Mouse (Mus musculus) hindbrain, embryonic 12.5 days (tissue): ENCODE measurements around the gene Atr. TPM values are rescaled to one million over a fixed set of nuclear protein-coding genes. Genes with fewer than 3 reads are reported as not detected.

Experiments
- ATAC-seq: fragments of 200-750 bp; cut with Nextera tagmentation; 2 replicates; pipeline ENCODE4 v1.8.0; 2017; ENCODE audit warnings: moderate TSS enrichment; ENCODE audit not compliant: low FRiP score
- H3K27ac ChIP-seq: fragments of 300-500 bp; sonication (generic); 2 replicates; pipeline ENCODE4 v1.5.1; 2016; ENCODE audit warnings: mild to moderate bottlenecking
- H3K27me3 ChIP-seq: fragments of 300-500 bp; sonication (generic); 2 replicates; pipeline ENCODE4 v1.6.1; 2016; ENCODE audit warnings: mild to moderate bottlenecking
- H3K36me3 ChIP-seq: fragments of 300-500 bp; sonication (generic); 2 replicates; pipeline ENCODE4 v1.6.1; 2016; ENCODE audit warnings: mild to moderate bottlenecking
- H3K4me1 ChIP-seq: fragments of 300-500 bp; sonication (generic); 2 replicates; pipeline ENCODE4 v1.6.1; 2016
- H3K4me2 ChIP-seq: fragments of 300-500 bp; sonication (generic); replicated peaks from 2 replicates; pipeline ENCODE4 v1.6.1; 2016; ENCODE audit warnings: mild to moderate bottlenecking
- H3K4me3 ChIP-seq: fragments of 300-500 bp; sonication (generic); 2 replicates; pipeline ENCODE4 v1.5.1; 2016; ENCODE audit warnings: mild to moderate bottlenecking
- H3K9ac ChIP-seq: fragments of 300-500 bp; sonication (generic); 2 replicates; pipeline ENCODE4 v1.6.1; 2016; ENCODE audit warnings: mild to moderate bottlenecking, moderate library complexity
- H3K9me3 ChIP-seq: fragments of 300-500 bp; sonication (generic); replicated peaks from 2 replicates; pipeline ENCODE4 v1.6.1; 2016; ENCODE audit warnings: mild to moderate bottlenecking
- WGBS: fragments of 180-500 bp; shearing (Covaris S2); methylation state at CpG from one replicate; pipeline ENCODE4 v1.1.7; 2016; 5-methylcytosine and 5-hydroxymethylcytosine counted together
- polyA plus RNA-seq: library from polyadenylated mRNA; unstranded; fragments of >200 nt; fragmentation: Nextera tagmentation; extraction: Ambion mirVana; gene quantifications from 2 replicates; pipeline ENCODE4 v1.2.1, GENCODE M21; 2016

The Atr gene
- polyA plus RNA-seq, result 23.2 and 26.0 TPM in 2 replicates

- peak within 1 kb of the TSS; percentile 79 for H3K9ac ChIP-seq
- under 1% methylated on average over 69 of the region's 69 CpGs for WGBS
- no peaks in the 10 kb centered on the region for H3K27me3 ChIP-seq
- peak within 1 kb of the TSS; percentile 91 for H3K4me2 ChIP-seq
- H3K9me3 ChIP-seq, result no peaks in the 10 kb centered on the region; the same call in 1 of the 2 replicates
- peak; percentile 91 for ATAC-seq
- H3K27ac ChIP-seq, result peak within 1 kb of the TSS; percentile 78
- no peaks in the 10 kb centered on the region for H3K36me3 ChIP-seq
- H3K4me3 ChIP-seq, result peak within 1 kb of the TSS; percentile 95
- H3K4me1 ChIP-seq, result peaks cover 5% of the 10 kb centered on the region; the same call in 1 of the 2 replicates
Measured at GRCm38 (mm10) chr9:95857414-95858026, at the start of gene Atr. Atr (plus strand) TSS chr9:95857597.

- Histone ChIP-seq H3K4me1 (0 out of 2 replicates have a peak, but pooled peaks cover 5% of the 10 kb centered on the region), H3K36me3 (no peaks in the 10 kb centered on the region), H3K9ac (no peak overlapping the region), H3K27me3 (no peaks in the 10 kb centered on the region), H3K27ac (no peak overlapping the region), H3K4me3 (no peak overlapping the region), H3K9me3 (no peaks in the 10 kb centered on the region), H3K4me2 (no peak overlapping the region)
- 75% methylated on average over 4 of the region's 4 CpGs for WGBS
- no peak for ATAC-seq
Measured at GRCm38 (mm10) chr9:95809596-95809995, 47.8 kb upstream of the Atr start.

GRCm38 (mm10) chr9:95811817-95812216 lies 45.6 kb upstream of the Atr start:
- Histone ChIP-seq H3K27ac (no peak overlapping the region), H3K4me3 (no peak overlapping the region), H3K9ac (no peak overlapping the region), H3K4me1 (0 out of 2 replicates have a peak, but pooled peaks cover 5% of the 10 kb centered on the region), H3K9me3 (no peaks in the 10 kb centered on the region), H3K36me3 (no peaks in the 10 kb centered on the region), H3K27me3 (no peaks in the 10 kb centered on the region), H3K4me2 (no peak overlapping the region)
- ATAC-seq, result no peak
- over 99% methylated on average over 4 of the region's 4 CpGs for WGBS

- 27% methylated on average over 20 of the region's 20 CpGs for WGBS
- Histone ChIP-seq H3K4me1 (0 out of 2 replicates have a peak, but pooled peaks cover 5% of the 10 kb centered on the region), H3K36me3 (no peaks in the 10 kb centered on the region), H3K9me3 (no peaks in the 10 kb centered on the region), H3K27me3 (no peaks in the 10 kb centered on the region), H3K4me3 (no peak overlapping the region), H3K4me2 (peak overlapping the region; percentile 30), H3K9ac (no peak overlapping the region), H3K27ac (peak overlapping the region; percentile 67)
- ATAC-seq, result peak; percentile 89
Measured at GRCm38 (mm10) chr9:95813721-95814531, 43.5 kb upstream of the Atr start.

- no peaks in the 10 kb centered on the region for H3K27me3 ChIP-seq
- H3K27ac ChIP-seq, result peak overlapping the region; percentile 40; the same call in 1 of the 2 replicates
- WGBS, result 75% methylated on average over 11 of the region's 11 CpGs
- no peak overlapping the region for H3K4me2 ChIP-seq
- no peak for ATAC-seq
- no peak overlapping the region for H3K4me3 ChIP-seq
- H3K9me3 ChIP-seq, result no peaks in the 10 kb centered on the region
- 0 out of 2 replicates have a peak, but pooled peaks cover 5% of the 10 kb centered on the region for H3K4me1 ChIP-seq
- no peaks in the 10 kb centered on the region for H3K36me3 ChIP-seq
- no peak overlapping the region for H3K9ac ChIP-seq
Measured at GRCm38 (mm10) chr9:95815015-95815673, 42.3 kb upstream of the Atr start.

GRCm38 (mm10) chr9:95815706-95816105 lies 41.7 kb upstream of the Atr start:
- H3K4me1 ChIP-seq, result 0 out of 2 replicates have a peak, but pooled peaks cover 5% of the 10 kb centered on the region
- H3K9ac ChIP-seq, result no peak overlapping the region
- ATAC-seq, result no peak
- H3K36me3 ChIP-seq, result no peaks in the 10 kb centered on the region
- 88% methylated on average over 4 of the region's 4 CpGs for WGBS
- no peaks in the 10 kb centered on the region for H3K9me3 ChIP-seq
- no peak overlapping the region for H3K4me2 ChIP-seq
- H3K4me3 ChIP-seq, result no peak overlapping the region
- no peak overlapping the region for H3K27ac ChIP-seq
- H3K27me3 ChIP-seq, result no peaks in the 10 kb centered on the region

GRCm38 (mm10) chr9:95822531-95822930 lies 34.9 kb upstream of the Atr start:
- no peak overlapping the region for H3K4me3 ChIP-seq
- H3K27me3 ChIP-seq, result no peaks in the 10 kb centered on the region
- H3K4me2 ChIP-seq, result no peak overlapping the region
- 86% methylated on average over 7 of the region's 7 CpGs for WGBS
- no peak overlapping the region for H3K9ac ChIP-seq
- H3K9me3 ChIP-seq, result no peaks in the 10 kb centered on the region
- ATAC-seq, result no peak
- H3K4me1 ChIP-seq, result no peaks in the 10 kb centered on the region
- no peaks in the 10 kb centered on the region for H3K36me3 ChIP-seq
- H3K27ac ChIP-seq, result no peak overlapping the region

- no peak for ATAC-seq
- WGBS, result 97% methylated on average over 5 of the region's 5 CpGs
- no peaks in the 10 kb centered on the region for H3K9me3 ChIP-seq
- H3K4me3 ChIP-seq, result no peak overlapping the region
- H3K4me1 ChIP-seq, result no peaks in the 10 kb centered on the region
- no peak overlapping the region for H3K27ac ChIP-seq
- H3K9ac ChIP-seq, result no peak overlapping the region
- H3K4me2 ChIP-seq, result no peak overlapping the region
- no peaks in the 10 kb centered on the region for H3K36me3 ChIP-seq
- H3K27me3 ChIP-seq, result no peaks in the 10 kb centered on the region
Measured at GRCm38 (mm10) chr9:95827565-95827964, 29.8 kb upstream of the Atr start.

- no peak overlapping the region for H3K27ac ChIP-seq
- H3K9me3 ChIP-seq, result no peaks in the 10 kb centered on the region
- H3K4me3 ChIP-seq, result no peak overlapping the region
- no peaks in the 10 kb centered on the region for H3K27me3 ChIP-seq
- 91% methylated on average over 3 of the region's 3 CpGs for WGBS
- no peaks in the 10 kb centered on the region for H3K36me3 ChIP-seq
- no peak overlapping the region for H3K4me2 ChIP-seq
- no peak for ATAC-seq
- H3K9ac ChIP-seq, result no peak overlapping the region
- H3K4me1 ChIP-seq, result no peaks in the 10 kb centered on the region
Measured at GRCm38 (mm10) chr9:95832758-95833157, 24.6 kb upstream of the Atr start.

- H3K9ac ChIP-seq, result no peak overlapping the region
Measured at GRCm38 (mm10) chr9:95834799-95835198, 22.6 kb upstream of the Atr start.

GRCm38 (mm10) chr9:95835741-95836140 lies 21.7 kb upstream of the Atr start:
- 93% methylated on average over 10 of the region's 10 CpGs for WGBS
- Histone ChIP-seq H3K36me3 (no peaks in the 10 kb centered on the region), H3K4me2 (no peak overlapping the region), H3K4me1 (no peaks in the 10 kb centered on the region), H3K27ac (no peak overlapping the region), H3K9ac (no peak overlapping the region), H3K27me3 (no peaks in the 10 kb centered on the region), H3K9me3 (no peaks in the 10 kb centered on the region), H3K4me3 (no peak overlapping the region)
- no peak for ATAC-seq

More at GRCm38 (mm10) chr9:95834799-95835198, 22.6 kb upstream of the Atr start:
- no peaks in the 10 kb centered on the region for H3K4me1 ChIP-seq
- no peaks in the 10 kb centered on the region for H3K27me3 ChIP-seq
- no peaks in the 10 kb centered on the region for H3K9me3 ChIP-seq
- H3K4me2 ChIP-seq, result no peak overlapping the region
- no peak overlapping the region for H3K4me3 ChIP-seq
- no peak overlapping the region for H3K27ac ChIP-seq
- no peak for ATAC-seq
- no peaks in the 10 kb centered on the region for H3K36me3 ChIP-seq
- WGBS, result 79% methylated on average over 3 of the region's 3 CpGs

- WGBS, result 86% methylated on average over 3 of the region's 3 CpGs
- H3K9ac ChIP-seq, result no peak overlapping the region
Measured at GRCm38 (mm10) chr9:95839424-95839823, 18.0 kb upstream of the Atr start.

More at GRCm38 (mm10) chr9:95839424-95839823, 18.0 kb upstream of the Atr start:
- ATAC-seq, result no peak
- Histone ChIP-seq H3K36me3 (no peaks in the 10 kb centered on the region), H3K4me1 (no peaks in the 10 kb centered on the region), H3K4me3 (no peak overlapping the region), H3K27me3 (peaks cover 15% of the 10 kb centered on the region), H3K4me2 (no peak overlapping the region), H3K9me3 (no peaks in the 10 kb centered on the region), H3K27ac (no peak overlapping the region)
